Mouse (Mus musculus) lung, postnatal 0 days (tissue): Measurements from ENCODE around the gene Map3k14.

Source experiments
- CTCF ChIP-seq: IDR thresholded peaks from 2 replicates; pipeline ENCODE4 v1.5.1; 2016; ENCODE audit warnings: antibody characterized with exemption, mild to moderate bottlenecking
- EP300 ChIP-seq: IDR thresholded peaks from 2 replicates; pipeline ENCODE4 v1.6.1; 2016; ENCODE audit warnings: antibody characterized with exemption, mild to moderate bottlenecking, control low read depth

- TF ChIP-seq CTCF (no peak), EP300 (no peak)
These were observed 88.5 kb downstream of the Map3k14 start for GRCm38 (mm10) chr11:103178748-103179147.
